Mouse (Mus musculus): ENCODE data around the gene Arhgef40. TPM values are rescaled to one million over a fixed set of nuclear protein-coding genes. Genes with fewer than 3 reads are reported as not detected.

The Arhgef40 gene
- polyA plus RNA-seq, 1 experiment from 2014 or later: 95.0 TPM

DNA sequence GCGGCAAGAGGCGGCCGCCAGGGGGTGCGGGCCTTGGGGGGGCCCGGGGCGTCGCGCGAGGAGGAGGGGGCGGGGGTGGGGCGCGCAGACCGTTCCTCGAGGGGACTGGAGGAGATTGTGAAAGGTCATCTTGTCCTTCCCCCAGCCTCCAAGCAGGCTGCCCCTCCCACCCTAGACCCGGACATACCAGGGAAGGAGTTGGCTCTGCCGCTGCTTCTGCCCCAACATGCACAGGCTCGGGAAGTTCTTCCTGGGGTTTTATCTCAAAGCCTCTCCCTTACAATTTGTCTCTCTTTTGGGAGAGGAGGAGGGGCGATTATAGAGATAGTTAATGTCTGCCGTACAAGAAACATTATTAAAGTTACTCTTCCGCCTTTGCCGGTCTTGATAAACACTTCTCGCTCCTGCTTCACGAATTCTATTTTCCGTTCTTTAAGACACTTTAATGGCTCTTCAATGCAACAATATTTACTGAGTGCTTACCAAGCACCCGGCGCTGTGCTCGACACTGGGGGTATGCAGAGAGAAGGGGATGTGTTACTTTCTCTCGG, 30.3 kb downstream of the Arhgef40 start:
- H3K36me3 ChIP-seq (ENCODE audit: control insufficient read depth, insufficient read depth, low read length): no peaks in the 10 kb centered on the region
- peaks cover 36% of the 10 kb centered on the region for H3K4me1 ChIP-seq (replicated peaks; ENCODE audit: control insufficient read depth, insufficient read depth, low read length)
- H3K27me3 ChIP-seq (ENCODE audit: control insufficient read depth, insufficient read depth, low read depth, low read length): no peaks in the 10 kb centered on the region
- peak overlapping the region; percentile 83 for H3K9ac ChIP-seq (ENCODE audit: low read length)
- peak overlapping the region; percentile 65 for H3K4me2 ChIP-seq (ENCODE audit: low read depth, low read length)
- WGBS: under 1% methylated on average over 16 of the region's 28 CpGs
- peak overlapping the region; percentile 92 for H3K27ac ChIP-seq (ENCODE audit: low read length)
- no peaks in the 10 kb centered on the region for H3K9me3 ChIP-seq (ENCODE audit: control insufficient read depth, low read length)
- ATAC-seq (ENCODE audit: low read depth): peak; percentile 61
- peak overlapping the region; percentile 69 for H3K4me3 ChIP-seq (ENCODE audit: low read length)

DNA sequence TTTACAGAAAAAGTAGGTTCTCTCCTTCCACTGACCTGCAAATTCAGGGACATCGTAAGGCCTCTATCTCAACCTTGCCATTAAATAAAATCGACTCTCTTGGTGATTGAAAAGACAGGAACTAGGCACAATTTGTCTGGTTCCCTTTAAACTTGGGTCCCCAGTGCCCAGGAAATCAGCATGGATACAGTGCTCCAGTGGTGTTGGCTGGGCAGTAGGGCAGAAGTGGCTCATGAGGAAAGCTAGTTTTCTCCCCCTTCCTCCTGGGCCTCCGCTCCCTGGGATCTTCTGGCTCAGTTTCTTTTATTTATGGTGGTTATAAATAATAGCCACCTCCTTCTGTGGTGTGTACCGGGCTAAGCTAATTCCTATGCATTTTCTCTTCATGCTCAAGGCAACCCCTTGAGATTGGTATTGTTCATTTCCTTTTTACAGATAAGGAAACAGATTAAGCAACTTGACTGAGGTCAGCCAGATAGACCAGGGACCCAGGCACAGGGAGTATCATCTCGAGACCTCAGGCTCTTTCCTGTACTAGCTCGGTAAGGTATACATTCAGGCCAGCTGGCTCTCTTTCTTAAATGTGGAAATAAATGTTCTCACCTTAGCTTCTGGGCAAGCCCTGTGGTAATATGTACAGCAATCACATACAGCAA, 31.1 kb downstream of the Arhgef40 start, which contains the start of gene Tmem253:
Tmem253 (plus strand) TSS at position 214 of the 656 bp plus-strand sequence.
- Histone ChIP-seq H3K9me3 (ENCODE audit: control insufficient read depth, low read length) (no peaks in the 10 kb centered on the region), H3K9ac (ENCODE audit: low read length) (peak within 1 kb of the TSS; percentile 83), H3K27me3 (ENCODE audit: control insufficient read depth, insufficient read depth, low read depth, low read length) (no peaks in the 10 kb centered on the region), H3K4me2 (ENCODE audit: low read depth, low read length) (peak within 1 kb of the TSS; percentile 65), H3K4me3 (ENCODE audit: low read length) (peak within 1 kb of the TSS; percentile 69), H3K36me3 (ENCODE audit: control insufficient read depth, insufficient read depth, low read length) (no peaks in the 10 kb centered on the region), H3K27ac (ENCODE audit: low read length) (peak within 1 kb of the TSS; percentile 92), H3K4me1 (replicated peaks; ENCODE audit: control insufficient read depth, insufficient read depth, low read length) (peaks cover 31% of the 10 kb centered on the region)
- ATAC-seq (ENCODE audit: low read depth): no peak
- 23% methylated on average over 6 of the region's 6 CpGs for WGBS

DNA sequence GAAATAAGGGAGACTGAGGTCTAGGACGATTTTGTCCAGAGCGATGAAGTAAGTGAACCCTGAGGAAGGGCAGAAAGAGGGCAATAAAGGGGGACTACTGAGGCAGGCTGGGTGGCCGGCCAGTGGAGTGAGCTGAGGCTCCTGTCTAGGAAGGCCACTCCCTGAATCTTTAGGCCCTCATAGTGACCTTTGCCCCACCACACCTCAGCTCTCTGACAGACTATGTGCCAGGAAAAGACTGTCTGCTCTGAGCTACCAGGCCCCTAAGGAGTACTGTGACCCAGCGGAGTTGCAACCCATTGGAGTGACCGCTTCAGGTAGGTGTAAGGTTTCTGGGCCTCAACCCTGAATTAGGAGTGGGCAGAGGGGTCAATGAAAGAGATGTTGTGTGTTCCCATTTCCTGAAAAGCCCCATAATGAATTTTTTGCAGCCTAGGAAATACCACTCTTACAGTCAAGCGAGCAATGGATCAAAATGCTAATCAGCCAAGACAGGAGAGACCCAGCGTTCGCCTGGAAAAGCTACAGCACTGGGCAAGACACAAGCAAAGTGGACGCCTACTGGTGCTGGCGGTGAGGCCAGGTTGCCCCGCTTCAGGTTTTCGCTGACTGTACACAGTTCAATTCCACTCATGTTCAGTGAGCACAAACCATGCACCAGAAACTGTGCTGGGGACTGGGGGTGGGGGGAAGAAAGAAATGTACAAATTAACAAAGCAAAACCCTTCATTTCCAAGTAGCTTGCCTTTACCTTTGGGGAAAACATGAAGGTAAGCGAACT, 32.3 kb downstream of the Arhgef40 start:
- Histone ChIP-seq H3K4me2 (ENCODE audit: low read depth, low read length) (no peak overlapping the region), H3K9ac (ENCODE audit: low read length) (peak overlapping the region; percentile 9; the same call in 1 of the 2 replicates), H3K4me1 (replicated peaks; ENCODE audit: control insufficient read depth, insufficient read depth, low read length) (peaks cover 34% of the 10 kb centered on the region)

DNA sequence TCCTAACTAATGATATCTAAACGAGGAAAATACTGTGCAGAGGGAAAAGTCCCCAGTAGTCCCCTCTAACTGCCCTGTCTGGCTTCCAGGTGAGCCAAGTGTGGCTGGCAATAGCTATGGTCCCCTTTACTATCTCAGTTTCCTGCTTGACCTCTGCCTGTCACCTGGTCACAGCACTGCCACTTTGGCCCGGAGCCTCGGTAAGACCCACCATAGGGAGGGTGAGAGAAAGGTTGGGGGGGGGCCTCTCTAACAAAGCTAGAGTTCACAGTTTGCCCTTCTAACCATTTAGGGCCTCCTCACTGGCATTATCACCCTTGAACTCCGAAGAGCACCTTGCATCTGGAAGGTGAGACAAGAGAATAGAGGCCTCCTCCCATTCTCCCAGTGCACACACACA, 33.1 kb downstream of the Arhgef40 start:
- no peak for ATAC-seq (ENCODE audit: low read depth)
- Histone ChIP-seq H3K4me3 (ENCODE audit: low read length) (no peak overlapping the region), H3K9me3 (ENCODE audit: control insufficient read depth, low read length) (no peaks in the 10 kb centered on the region), H3K27ac (ENCODE audit: low read length) (no peak overlapping the region), H3K4me1 (replicated peaks; ENCODE audit: control insufficient read depth, insufficient read depth, low read length) (peaks cover 38% of the 10 kb centered on the region), H3K36me3 (ENCODE audit: control insufficient read depth, insufficient read depth, low read length) (no peaks in the 10 kb centered on the region), H3K9ac (ENCODE audit: low read length) (no peak overlapping the region), H3K27me3 (ENCODE audit: control insufficient read depth, insufficient read depth, low read depth, low read length) (no peaks in the 10 kb centered on the region), H3K4me2 (ENCODE audit: low read depth, low read length) (no peak overlapping the region)
- WGBS: 75% methylated on average over 4 of the region's 4 CpGs

More for the DNA sequence above, 32.3 kb downstream of the Arhgef40 start:
- no peaks in the 10 kb centered on the region for H3K27me3 ChIP-seq (ENCODE audit: control insufficient read depth, insufficient read depth, low read depth, low read length)
- WGBS: 86% methylated on average over 13 of the region's 13 CpGs
- ATAC-seq (ENCODE audit: low read depth): no peak
- no peaks in the 10 kb centered on the region for H3K36me3 ChIP-seq (ENCODE audit: control insufficient read depth, insufficient read depth, low read length)
- no peak overlapping the region for H3K4me3 ChIP-seq (ENCODE audit: low read length)
- no peak overlapping the region for H3K27ac ChIP-seq (ENCODE audit: low read length)
- no peaks in the 10 kb centered on the region for H3K9me3 ChIP-seq (ENCODE audit: control insufficient read depth, low read length)

DNA sequence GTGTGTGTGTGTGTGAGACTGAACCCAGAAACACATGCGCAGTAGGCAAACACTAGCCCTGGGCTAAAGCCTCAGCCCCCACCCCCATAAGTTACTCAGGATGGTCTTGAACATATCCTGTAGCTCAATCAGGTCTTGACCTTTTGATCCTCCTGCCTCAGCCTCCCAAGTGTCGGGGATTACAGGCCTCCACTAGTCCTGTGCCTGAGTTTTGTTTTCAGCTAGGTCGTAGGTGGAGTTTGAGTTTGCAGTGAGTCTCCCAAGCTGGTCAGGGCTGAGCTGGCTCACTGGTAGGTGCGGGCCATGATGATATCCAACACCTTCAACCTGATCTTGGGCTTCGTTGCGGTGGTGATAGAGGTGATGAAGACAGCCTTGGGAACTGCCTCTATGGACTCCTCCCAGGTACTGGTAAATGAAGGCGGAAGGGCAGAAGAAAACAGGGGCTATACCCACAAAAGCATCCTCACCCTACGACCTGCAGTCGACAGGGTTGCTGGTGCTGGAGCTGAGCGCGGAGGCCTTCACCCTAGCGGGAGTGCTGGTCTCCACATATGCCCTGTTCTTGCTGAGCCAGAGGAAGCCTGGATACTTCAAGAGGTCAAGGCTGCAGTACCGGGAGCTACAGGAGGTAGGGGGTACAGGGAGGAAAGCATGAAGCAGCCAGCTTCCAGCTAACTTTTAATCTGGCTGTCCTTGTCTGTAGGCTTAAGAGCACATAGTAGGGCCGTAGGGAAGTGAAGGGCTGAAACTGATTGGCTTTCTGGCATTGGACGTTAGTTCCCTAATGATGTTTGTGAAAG, 33.9 kb downstream of the Arhgef40 start:
- no peak for ATAC-seq (ENCODE audit: low read depth)
- 81% methylated on average over 15 of the region's 15 CpGs for WGBS
- Histone ChIP-seq H3K27me3 (ENCODE audit: control insufficient read depth, insufficient read depth, low read depth, low read length) (no peaks in the 10 kb centered on the region), H3K9ac (ENCODE audit: low read length) (peak overlapping the region; percentile 93), H3K27ac (ENCODE audit: low read length) (no peak overlapping the region; the same call in 1 of the 2 replicates), H3K4me2 (ENCODE audit: low read depth, low read length) (peak overlapping the region; percentile 60), H3K4me3 (ENCODE audit: low read length) (peak overlapping the region; percentile 67), H3K4me1 (replicated peaks; ENCODE audit: control insufficient read depth, insufficient read depth, low read length) (peaks cover 43% of the 10 kb centered on the region), H3K36me3 (ENCODE audit: control insufficient read depth, insufficient read depth, low read length) (no peaks in the 10 kb centered on the region), H3K9me3 (ENCODE audit: control insufficient read depth, low read length) (no peaks in the 10 kb centered on the region)

DNA sequence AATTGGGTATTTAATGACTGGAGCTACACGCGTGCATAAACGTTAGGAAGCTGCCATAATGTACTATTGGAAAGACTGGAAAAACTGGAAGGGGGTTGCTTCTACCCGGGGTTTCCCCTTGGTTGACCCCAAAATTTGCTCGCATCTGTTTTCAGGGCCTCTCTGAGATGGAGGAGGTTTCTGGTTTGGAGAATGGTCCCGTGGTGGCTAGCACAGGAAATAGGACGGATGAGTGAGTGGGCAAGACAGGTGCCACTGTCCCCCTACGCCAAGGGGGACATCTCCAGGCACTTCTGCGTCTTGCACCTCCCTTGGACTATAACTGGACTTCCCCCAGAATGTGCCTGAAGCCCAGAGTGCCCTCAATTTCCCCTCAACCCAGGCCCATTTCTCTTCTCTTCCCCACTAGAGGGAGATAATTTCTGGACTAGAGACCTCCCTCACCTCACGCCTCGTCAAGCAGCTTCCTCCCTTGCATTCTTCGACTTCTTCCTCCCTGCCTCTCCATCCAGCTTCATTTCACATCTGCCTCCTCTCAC, 34.6 kb downstream of the Arhgef40 start:
- no peaks in the 10 kb centered on the region for H3K27me3 ChIP-seq (ENCODE audit: control insufficient read depth, insufficient read depth, low read depth, low read length)
- no peaks in the 10 kb centered on the region for H3K9me3 ChIP-seq (ENCODE audit: control insufficient read depth, low read length)
- no peaks in the 10 kb centered on the region for H3K36me3 ChIP-seq (ENCODE audit: control insufficient read depth, insufficient read depth, low read length)
- 22% methylated on average over 12 of the region's 12 CpGs for WGBS
- H3K4me3 ChIP-seq (ENCODE audit: low read length): peak overlapping the region; percentile 67
- peak overlapping the region; percentile 99 for H3K27ac ChIP-seq (ENCODE audit: low read length)
- H3K4me1 ChIP-seq (replicated peaks; ENCODE audit: control insufficient read depth, insufficient read depth, low read length): peaks cover 42% of the 10 kb centered on the region
- ATAC-seq (ENCODE audit: low read depth): peak; percentile 9
- peak overlapping the region; percentile 93 for H3K9ac ChIP-seq (ENCODE audit: low read length)
- H3K4me2 ChIP-seq (ENCODE audit: low read depth, low read length): peak overlapping the region; percentile 60

DNA sequence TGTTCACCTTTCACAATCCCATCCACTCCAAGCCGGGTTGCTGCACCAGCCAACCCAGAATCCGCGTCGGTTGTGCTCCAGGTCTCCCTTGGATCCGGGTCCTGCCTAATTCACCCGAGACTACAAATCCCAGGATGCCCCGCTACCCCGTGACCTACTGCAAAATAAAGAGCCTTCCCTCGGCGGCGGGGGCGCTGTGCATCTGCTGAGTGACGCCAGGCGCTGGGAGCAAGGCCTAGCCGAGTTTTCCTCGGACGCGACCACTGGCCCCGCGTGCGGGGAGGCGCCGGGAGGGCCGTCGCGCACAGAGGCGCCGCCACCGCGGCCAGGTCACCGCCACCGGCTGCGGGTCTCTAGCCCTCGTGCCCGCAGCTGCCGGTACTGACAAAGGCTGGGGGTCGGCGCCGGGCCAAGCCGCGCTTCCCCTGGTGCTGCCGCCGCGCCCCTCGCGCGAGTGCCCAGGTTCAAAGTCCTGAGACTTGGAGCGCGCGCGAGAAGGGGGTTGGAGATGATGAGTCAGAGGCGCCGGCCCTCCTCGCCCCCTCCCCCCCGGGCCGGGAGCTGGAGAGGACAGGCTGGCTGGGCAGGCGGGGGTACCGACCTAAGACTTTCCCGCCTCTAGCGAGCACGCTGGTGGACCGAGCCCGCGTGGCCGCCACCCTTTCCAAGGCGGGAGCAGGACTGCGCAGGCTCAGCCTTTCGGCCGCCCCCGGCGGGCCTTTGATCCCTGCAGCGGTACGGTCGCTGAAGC, 35.2 kb downstream of the Arhgef40 start:
- Histone ChIP-seq H3K9ac (ENCODE audit: low read length) (peak overlapping the region; percentile 93), H3K4me1 (replicated peaks; ENCODE audit: control insufficient read depth, insufficient read depth, low read length) (peaks cover 42% of the 10 kb centered on the region), H3K4me3 (ENCODE audit: low read length) (peak overlapping the region; percentile 67), H3K36me3 (ENCODE audit: control insufficient read depth, insufficient read depth, low read length) (no peaks in the 10 kb centered on the region), H3K27me3 (ENCODE audit: control insufficient read depth, insufficient read depth, low read depth, low read length) (no peaks in the 10 kb centered on the region), H3K4me2 (ENCODE audit: low read depth, low read length) (peak overlapping the region; percentile 60), H3K27ac (ENCODE audit: low read length) (peak overlapping the region; percentile 99), H3K9me3 (ENCODE audit: control insufficient read depth, low read length) (no peaks in the 10 kb centered on the region)
- under 1% methylated on average over 69 of the region's 74 CpGs for WGBS
- peak; percentile 92 for ATAC-seq (ENCODE audit: low read depth)

DNA sequence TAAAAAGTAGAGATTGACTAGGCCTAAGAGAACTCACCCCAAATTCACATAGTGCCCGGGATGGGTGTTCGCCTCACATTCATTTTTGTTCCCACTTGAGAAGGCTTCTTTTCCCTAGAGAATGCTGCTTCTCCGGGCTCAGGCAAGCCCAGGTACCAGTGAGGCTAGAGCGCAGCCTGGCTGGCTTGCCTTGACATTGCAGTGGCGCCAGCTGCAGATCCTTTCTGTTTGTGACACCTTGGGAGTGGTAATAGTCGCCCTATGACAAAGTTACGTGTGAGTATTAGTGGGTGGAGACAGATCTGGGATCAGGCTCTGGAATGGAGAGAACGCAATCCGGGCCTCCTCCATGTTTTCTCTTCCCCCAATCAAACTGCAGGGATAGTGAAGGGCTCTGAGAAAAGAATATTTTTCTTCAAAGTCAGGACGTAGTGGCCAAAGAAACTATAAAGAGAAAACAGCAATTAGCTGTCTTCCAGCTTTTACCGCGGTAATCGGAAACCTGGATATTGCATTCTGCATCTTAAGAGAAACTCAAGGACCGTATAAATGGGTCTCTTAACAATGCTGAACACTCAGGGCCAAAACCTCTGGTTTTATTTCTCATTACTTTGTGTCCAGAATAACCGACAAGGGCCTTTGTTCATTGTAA, 36.1 kb downstream of the Arhgef40 start, which contains the start of gene Zfp219:
Zfp219 (minus strand) TSS at position 248 of the 652 bp plus-strand sequence.
- no peaks in the 10 kb centered on the region for H3K36me3 ChIP-seq (ENCODE audit: control insufficient read depth, insufficient read depth, low read length)
- 3% methylated on average over 15 of the region's 15 CpGs for WGBS
- H3K4me1 ChIP-seq (replicated peaks; ENCODE audit: control insufficient read depth, insufficient read depth, low read length): peaks cover 37% of the 10 kb centered on the region
- H3K27ac ChIP-seq (ENCODE audit: low read length): peak within 1 kb of the TSS; percentile 99
- peak within 1 kb of the TSS; percentile 67 for H3K4me3 ChIP-seq (ENCODE audit: low read length)
- no peaks in the 10 kb centered on the region for H3K9me3 ChIP-seq (ENCODE audit: control insufficient read depth, low read length)
- peak within 1 kb of the TSS; percentile 93 for H3K9ac ChIP-seq (ENCODE audit: low read length)
- H3K4me2 ChIP-seq (ENCODE audit: low read depth, low read length): peak within 1 kb of the TSS; percentile 60
- H3K27me3 ChIP-seq (ENCODE audit: control insufficient read depth, insufficient read depth, low read depth, low read length): no peaks in the 10 kb centered on the region
- ATAC-seq (ENCODE audit: low read depth): peak; percentile 60

Data from lung, embryonic 16.5 days (tissue).